Mouse (Mus musculus): ENCODE measurements around the gene Snap91.

Snap91 gene

DNA sequence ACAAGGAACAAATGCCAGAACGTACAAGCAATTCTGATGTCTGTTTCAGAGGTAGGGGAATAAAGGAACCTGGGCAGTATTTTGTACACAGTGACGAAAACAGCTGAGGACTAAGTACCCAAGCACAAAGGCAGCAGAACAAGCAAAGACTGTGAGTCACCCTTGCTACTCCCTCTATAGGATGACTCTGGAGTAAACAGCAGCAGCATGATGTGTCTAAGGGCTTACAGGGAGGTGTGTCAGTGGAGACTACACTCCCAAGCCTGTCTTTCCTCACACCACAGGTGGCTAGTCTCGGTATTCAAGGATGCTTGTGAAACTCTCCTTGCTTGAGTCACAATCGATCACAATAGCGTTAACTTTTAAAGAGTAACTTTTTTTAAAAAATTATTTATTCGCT lies 66.1 kb downstream of the Snap91 start:
- in situ Hi-C loops (cut with MseI, MboI) = no loop called here

DNA sequence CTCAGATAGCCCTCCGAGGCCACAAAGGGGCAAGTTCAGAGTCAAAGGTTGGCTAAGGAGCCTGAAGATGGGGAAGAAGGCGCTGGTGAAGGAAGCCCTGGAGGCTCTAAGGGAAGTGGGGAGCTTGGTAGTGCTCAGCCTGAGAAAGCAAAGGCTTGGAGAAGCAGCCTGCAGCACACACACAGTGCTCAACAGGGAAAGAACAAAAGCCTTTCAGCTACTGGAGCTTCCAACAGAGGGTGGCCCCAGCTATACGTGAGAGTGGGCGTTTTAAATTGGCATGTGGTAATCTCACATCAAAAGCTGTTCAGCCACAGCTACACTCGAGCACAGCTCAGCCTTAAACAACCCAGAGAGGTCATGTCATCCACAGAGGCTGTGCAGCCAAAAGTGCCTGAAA lies 67.1 kb downstream of the Snap91 start:
- in situ Hi-C loops (cut with MseI, MboI) = no loop called here

DNA sequence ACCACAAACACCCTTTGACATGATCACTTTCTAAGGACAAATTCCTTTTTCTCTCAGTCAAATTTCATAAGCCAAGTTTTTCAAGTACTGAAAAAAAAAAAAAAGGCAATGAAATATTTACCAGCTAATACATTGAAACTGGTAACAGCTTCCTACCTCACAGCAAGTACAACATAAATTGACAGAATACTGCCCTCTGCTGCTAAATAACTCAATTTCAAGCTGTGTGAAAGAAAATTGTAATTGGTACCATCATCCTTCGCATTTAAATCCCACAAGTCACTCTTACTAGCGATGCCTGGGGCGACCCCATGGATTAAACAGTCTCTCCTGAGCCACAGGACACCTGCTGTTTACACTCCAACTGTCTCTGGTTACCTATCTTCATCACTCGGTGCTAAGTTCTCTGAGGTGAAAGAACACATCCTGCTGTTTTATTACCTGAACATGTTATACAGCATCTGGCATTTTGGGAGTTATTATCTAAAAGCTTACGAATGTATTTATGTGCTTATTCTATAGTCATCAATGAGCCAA lies 69.7 kb downstream of the Snap91 start:
- in situ Hi-C loops (cut with MseI, MboI) = no loop called here

DNA sequence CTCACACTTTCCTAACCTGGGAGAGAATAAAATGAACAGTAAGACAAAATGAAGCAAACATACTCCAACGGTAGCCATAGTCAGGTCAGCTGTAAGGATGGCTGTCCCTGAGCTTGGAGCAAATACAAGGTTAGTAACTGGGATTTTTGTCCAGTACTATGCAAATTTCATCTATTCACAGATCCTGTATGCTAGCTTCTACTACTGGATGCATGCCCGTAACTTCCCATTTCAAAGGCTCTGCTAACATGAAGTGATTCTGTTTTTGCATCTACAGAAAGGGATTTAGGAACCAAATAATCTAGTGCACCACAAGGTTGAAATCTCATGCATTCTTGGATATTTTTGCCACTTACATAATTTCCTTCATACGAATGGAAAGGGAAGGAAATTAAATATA lies 70.2 kb downstream of the Snap91 start:
- in situ Hi-C loops (cut with MseI, MboI) = no loop called here

DNA sequence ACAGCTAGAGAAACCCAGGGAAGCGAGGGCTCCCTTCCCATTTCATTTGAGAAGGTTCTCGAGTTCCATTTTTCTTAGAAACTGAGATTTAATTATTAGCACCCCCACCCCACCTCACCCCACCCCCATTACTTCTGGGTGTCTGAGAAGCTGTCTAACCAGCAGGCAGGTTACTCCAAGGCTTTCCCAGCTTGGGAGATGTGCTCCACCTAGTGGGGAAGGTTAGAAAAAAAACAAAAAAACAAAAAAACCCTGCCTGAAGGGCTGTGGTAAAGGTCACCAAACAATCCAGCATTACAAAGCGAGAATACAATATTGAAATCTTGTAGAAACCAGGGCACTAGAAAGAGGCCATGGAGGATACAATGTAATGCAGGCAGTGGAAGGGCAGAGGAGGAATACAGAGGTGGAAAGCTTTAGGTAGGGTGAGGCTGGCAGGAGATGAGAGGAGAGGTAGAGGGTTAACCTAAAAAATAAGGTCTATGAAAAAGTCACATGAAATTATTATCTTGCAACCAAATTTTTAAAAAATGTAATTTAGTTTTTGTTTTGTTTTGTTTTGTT lies 79.8 kb downstream of the Snap91 start:
- in situ Hi-C loops (cut with MseI, MboI) = no loop called here

DNA sequence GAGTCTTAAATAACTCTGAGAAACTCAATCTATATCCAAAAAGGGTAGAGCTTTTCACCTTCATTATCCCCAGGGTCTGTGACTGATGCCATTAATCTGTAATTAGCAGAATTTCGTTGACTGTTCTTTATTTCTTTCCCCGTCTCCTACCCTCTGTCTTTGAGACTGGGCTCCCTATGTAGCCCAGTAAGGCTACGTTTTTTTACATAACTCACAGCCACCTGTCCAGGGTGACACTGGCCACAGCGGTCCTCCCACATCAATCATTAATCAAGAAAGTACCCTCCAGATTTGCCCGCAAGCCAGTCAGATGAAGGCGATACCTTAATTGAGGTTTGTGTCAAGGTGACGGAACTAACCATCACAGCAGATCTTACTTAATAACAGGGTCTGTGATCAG lies 81.4 kb downstream of the Snap91 start:
- in situ Hi-C loops (cut with MseI, MboI) = loop anchor here in 1 of 2 experiments (10.0 kb wide), 1 partner anchor 204 kb away; no protein-coding TSS in a partner anchor

DNA sequence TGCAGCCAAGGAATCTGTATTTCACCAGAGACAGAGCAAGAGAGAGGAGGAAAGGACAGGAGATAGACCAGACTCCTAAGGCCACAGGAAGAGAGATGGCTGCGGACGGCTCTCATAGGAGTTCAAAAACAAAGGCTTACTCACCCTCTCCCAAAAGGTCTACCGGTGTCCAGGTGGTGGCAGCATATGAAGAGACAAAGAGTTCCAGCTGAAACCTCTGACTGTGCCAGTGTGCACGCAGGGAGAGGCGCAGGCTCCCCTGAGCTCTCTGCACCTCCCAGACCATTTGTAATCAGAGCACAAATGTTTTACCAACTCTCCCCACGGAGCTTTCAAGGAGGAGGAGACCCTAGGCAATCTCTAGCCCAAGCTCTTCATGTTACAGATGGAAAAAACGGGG lies 81.8 kb downstream of the Snap91 start:
- in situ Hi-C loops (cut with MseI, MboI) = loop anchor here in 1 of 2 experiments (10.0 kb wide), 1 partner anchor 204 kb away; no protein-coding TSS in a partner anchor

DNA sequence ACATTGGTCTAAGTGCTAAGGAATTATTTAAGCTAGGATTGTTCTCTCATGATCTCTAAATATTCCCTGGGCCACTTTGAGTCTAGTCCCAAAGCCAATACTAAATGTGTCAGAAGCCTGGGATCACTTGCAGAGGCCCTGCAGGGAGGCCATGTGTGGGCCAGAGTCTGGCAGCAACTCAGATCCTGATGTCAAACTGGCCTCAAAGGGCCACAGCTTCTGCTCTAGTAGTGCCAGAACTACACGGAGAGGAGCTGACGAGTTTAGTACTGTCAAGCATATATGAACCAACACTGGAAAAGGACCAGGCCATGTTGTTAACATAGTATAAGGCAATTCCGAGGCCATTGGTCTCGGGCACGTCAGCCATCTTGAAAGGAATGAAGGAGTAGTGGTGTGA lies 82.3 kb downstream of the Snap91 start:
- in situ Hi-C loops (cut with MseI, MboI) = loop anchor here in 1 of 2 experiments (10.0 kb wide), 1 partner anchor 203 kb away; no protein-coding TSS in a partner anchor

DNA sequence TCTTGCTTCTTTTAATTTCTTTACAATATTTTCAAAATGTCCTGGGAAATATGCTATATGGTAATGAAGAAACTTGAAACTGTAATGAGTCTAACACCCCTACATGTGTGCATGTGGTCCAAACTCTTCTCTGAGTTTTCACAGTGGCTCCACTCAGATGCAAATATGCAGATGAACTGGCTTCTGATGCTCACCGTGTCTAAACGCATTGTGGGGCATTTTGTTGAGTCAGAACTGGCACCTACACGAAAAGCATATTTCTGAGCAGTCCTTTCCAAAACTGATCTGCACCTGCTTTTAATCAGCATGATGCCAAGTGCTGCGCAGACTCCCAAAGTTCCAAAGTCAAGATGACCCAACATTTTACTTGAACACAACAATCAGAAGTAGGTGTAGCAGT lies 82.9 kb downstream of the Snap91 start:
- in situ Hi-C loops (cut with MseI, MboI) = loop anchor here in 1 of 2 experiments (10.0 kb wide), 1 partner anchor 203 kb away; no protein-coding TSS in a partner anchor

DNA sequence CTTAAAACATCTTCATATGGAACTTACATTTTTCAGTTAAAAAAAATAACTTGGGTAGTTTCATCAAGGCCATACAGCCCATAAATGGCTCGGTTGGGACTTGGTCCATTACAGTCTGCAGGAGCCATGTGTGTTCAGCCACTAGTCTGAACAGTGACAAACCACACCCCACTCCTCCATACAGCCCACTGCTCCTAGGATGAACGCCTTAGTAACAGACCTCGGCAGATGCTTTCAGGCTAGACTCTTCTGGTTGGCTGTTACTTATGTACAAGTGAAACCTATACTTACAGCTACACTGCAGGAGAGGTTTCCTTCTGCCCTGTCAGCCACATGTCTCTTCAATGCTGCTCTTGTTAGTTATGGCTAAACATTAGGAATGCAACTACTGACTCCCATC lies 85.2 kb downstream of the Snap91 start:
- in situ Hi-C loops (cut with MseI, MboI) = loop anchor here in 1 of 2 experiments (10.0 kb wide), 1 partner anchor 200 kb away; no protein-coding TSS in a partner anchor

DNA sequence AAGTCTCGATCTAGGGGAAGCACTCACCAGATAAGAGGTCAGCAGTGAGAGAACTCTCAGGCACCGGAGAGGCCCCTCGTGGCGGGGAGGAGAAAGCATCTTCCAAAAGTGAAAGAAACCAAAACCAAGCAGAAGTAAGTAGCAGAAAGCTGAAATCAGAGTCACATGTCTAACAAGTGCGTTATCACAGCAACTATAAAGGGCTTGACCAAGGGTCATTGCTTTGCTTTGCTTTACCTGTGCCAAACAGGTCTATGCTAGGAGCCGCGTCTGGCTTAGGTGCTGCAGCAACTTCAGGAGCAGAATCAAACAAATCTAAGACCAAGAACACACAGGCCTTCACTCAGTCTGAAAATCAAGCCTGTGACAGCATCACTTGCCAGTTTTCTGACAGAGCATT lies 88.5 kb downstream of the Snap91 start:
- in situ Hi-C loops (cut with MseI, MboI) = loop anchor here in 1 of 2 experiments (10.0 kb wide), 1 partner anchor 197 kb away; no protein-coding TSS in a partner anchor

DNA sequence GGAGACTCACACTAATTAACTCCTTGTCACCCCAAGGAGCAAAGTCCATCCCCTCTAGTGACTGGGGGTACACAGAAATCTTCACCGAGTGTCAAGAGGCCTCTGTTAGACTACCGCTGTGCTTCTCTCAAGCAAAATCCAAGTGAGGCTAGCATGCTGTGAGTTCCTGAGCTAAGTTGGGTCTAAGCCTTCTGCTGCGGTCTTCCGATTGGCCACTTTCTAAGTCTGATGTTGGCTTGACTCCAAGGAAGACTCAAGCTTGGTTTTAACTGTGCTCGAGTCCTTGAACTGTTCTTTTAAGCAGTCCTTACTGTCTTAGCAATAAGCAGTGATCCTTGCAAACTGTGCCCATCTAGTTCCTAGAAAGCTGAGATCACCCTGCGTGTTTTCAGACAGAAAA lies 91.3 kb downstream of the Snap91 start:
- in situ Hi-C loops (cut with MseI, MboI) = no loop called here

DNA sequence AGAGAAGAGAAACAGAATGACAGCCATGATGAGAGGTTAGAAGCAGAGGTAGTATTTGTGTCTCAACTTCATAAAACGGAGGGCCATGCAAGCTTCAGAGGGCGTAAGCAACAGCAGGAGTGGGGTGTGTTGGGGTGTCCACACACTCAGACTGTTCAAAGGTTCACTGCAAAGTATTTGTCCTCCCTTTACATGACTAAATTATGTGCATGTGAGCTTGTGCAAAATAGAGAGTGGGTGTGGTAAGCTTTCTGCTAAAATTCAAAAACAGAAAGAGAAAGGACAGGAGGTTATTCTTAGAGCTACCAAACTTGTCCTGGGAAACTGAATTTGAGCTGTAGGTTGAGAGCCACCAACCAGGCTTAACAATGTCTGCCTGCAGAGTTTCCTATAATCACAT lies 97.6 kb downstream of the Snap91 start:
- in situ Hi-C loops (cut with MseI, MboI) = no loop called here

DNA sequence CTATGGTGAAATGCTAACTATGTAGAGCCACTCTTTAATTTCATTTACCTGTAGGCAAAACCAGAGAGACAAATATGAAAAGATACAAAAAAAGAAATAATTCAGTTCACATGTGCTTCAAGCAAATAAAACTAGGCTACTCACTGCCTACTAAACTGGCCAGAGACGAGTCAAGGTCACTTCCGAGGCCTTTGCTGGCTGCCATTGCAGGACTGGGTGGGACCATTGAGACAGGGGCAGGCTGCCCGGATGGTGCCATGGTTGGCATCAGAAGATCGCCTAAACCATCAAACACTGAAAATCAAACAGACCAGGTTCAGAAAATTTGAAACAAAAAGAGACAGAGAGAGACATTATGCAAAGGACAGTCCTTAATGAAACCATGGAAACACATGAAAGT lies 99.0 kb downstream of the Snap91 start:
- in situ Hi-C loops (cut with MseI, MboI) = no loop called here

DNA sequence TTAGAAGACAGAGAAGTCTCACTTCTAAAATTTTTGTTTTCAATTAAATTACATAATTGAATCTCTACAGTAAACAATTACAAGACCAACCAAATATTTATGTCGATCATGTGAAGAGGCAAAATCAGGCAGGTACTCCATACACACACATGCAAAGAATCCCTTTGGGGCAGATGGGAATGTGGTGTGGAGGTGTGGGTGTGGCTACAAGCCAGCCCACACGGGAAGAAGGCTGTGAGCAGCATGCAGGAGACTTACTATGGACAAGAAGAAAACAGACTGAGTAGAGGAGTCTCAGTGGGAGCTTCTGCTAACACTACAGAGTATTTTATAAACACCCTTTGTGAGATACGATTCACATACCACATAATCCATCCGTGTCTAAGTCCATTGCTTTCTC lies 102.2 kb downstream of the Snap91 start:
- in situ Hi-C loops (cut with MseI, MboI) = no loop called here

DNA sequence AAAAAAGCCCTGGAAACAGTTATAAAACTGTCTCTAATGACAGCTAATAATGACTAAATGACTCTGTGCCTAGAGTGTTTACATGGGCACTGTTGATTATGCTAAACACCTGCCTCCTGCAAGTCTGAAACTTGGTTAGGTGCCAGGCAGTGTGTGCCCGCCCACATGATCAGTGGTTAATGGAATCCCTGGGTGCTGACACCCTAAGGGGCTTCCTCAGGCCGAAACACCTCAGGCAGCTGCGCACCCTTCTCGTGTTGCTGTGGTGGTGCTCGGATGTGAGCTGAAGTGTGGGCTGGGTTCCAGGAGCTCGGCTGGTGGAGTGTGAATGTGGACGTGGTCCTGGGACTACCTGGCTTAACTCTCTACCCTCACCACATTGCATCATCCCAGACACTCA lies 103.1 kb downstream of the Snap91 start:
- in situ Hi-C loops (cut with MseI, MboI) = no loop called here

DNA sequence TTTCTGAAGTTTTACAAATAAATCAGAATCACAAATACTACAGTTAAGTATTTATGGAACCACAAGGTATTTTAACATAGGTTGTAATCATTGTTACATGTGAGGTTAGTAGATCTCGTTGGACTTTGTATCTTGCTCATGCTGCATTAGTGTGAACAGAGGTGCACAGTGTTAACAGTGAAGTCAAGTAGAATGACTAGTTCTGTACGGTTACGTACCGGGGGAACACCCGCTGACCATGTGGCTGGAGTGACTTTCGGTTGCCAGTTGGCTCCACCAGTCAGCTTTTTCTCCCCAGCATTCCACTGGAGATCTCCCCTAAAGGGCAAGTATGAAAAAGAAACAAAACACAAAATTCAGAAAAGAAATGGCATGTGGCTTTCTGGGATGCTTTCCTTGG lies 105.1 kb downstream of the Snap91 start:
- in situ Hi-C loops (cut with MseI, MboI) = no loop called here

DNA sequence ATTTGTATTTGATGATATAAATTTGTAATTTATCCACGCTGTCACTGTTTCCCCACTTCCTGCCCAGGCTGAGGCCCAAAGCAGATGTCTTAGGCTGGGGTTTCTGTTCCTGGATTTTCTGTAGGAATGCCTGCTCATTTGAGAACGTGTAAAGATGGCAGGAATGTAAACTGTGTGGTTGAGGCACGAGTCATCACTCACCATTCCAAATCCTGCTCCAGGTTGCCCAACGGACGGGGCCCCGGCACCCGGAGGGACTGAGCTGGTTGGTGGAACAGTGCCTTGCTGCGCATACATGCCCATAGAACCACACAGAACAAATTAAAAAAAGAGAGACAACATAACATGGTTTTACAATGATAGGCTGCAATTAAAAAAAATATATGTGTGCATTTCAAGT lies 106.5 kb downstream of the Snap91 start:
- in situ Hi-C loops (cut with MseI, MboI) = no loop called here

DNA sequence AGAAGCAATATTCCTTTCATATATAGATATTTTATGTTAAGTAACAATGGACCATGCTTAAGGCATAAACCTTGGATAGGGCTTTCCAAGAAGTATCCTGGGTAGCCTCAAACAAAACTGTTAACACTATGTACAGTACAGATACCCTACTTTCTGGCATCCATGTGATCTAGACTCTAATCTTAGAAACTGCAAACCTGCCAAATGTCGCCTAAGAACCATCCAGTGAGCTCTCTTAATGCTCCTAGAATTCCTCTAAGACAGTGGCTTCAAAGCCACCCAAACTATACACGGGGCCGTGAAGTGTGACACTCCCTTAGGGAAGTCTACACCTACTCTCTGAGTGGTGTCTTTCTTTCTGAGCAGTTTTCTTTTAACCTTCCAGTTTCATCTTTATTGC lies 107.6 kb downstream of the Snap91 start:
- in situ Hi-C loops (cut with MseI, MboI) = no loop called here

DNA sequence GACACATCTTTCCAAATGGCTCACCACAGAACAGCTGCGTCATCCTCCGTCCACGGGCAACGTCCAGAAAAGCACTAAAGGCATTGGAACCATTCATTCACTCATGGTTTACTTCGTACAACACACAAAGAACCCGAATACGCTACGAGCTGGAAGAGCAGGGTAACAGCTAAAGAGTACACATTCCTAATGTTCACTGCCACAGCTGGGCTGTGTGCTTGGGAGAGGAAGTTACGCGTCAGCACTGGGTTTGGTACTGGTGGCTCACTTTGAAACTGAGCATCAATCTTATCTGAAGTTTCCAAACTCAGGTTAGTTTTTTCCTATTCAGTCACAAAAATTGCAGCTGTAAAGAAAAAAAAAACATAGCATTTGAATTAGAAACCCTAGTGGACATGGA lies 113.5 kb downstream of the Snap91 start:
- in situ Hi-C loops (cut with MseI, MboI) = no loop called here

DNA sequence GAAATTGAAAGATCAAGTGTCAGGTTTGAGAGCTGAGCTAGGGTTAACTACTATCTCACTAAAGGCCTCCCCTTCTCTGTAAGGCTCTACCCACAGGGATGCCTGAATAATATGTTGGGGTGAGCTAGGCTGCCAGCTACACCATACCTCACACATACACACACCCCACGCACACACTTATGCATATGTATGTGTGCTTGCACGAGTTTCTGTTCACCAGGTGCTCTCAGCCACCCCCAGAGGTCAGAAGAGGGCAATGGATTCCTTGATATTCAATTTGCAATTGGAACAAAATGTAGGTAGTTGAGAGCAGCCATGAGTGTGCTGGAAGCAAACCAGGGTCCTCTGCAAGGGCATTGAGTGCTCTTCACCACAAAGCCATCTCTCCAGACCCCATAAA lies 116.5 kb downstream of the Snap91 start:
- in situ Hi-C loops (cut with MseI, MboI) = no loop called here

DNA sequence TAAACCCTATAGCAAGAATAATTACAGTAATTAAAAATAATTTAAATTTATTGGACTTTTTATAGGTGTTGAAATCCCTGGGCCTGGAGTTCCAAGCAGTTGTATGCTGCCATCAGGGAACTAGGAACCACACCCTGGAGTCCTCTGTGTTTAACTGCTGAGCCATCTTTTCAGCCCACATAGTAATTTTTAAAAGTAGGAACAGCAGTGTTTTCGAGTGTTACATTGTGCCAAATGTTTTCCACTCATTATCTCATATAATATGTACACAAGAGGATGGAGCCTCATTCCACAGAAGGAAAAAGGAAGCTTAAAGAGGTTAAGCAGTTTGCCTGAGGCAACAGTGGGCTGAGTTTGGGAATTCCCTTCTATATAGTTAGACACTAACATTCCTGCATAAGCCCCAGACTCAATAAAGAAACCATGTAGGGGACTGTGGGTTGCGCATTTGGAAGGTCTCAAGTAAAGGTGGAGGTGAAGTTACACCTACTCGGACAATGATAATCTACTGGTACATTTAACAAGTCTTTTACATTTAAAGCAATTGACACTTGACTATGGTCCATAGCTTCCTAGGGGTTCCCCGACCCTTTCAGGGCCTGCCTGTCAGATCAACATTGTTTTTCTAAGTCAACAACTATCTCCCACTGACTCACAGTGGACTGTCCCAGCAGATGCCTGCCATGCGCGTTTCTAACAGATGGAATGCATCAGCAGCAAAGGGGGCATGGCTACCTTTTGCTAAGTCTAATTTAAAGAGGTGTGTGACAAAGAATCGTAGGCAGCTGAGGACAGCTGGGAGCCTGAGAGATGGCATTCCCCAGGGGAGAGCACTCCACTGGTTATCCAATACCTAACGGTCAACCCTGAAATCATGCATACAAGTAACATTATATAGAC lies 117.7 kb downstream of the Snap91 start:
- in situ Hi-C loops (cut with MseI, MboI) = no loop called here
